Mouse (Mus musculus): ENCODE data around the gene Tc2n.
"Not testable (repeated sequence)": the region's sequence is repeated elsewhere in the genome, so short reads cannot be mapped to it uniquely, and the experiment has no call there.

DNA sequence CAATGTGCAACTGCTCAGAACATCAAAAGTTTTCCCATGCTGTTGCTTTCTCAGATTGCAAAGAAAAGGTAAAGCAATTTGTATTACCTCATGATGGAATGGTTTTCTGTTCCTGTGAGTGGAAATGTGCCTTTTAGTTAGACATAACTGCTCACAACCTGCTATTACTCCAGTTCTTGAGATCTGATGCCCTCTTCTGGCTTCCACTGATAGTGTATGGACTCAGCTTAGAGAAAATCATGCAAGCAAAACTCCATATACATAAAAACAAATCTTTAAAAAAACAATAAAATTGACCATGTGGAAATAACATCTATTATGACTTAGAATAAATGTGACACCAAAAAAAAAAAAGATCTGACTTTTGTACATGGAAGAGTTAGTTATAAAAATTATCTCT, 111.7 kb downstream of the Tc2n start:
- TF ChIP-seq CTCF (IDR thresholded peaks at IDR 0.05; ENCODE audit: borderline replicate concordance, insufficient read depth, low read length); POLR2A (IDR thresholded peaks at IDR 0.05; ENCODE audit: low read depth, low read length): not testable (repeated sequence)
